Comparison of ENCODE assay signal across 35 mouse cellular contexts in the genomic region with DNA sequence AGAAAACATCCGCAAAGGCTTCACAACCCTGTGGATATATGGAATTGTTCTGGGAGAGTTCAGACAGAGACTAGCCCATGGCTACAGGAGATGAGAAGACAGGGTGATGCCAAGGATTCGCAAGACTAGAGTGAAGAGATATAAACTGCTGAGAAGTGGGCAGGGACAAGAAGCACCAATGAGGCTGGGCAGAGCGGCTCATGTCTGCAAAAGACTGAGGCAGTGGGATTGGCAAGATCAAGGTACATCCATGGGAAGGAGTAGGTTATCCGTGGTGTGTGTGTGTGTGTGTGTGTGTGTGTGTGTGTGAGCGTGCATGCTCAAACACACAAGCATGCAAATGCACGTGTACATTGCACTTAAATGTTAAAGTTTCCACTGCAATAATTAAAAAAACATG.
"Had no signal": no experiment of that assay in that cellular context is flagged by ENCODE, and none has a peak within 500 bp of the region (broad histone marks: within the 10 kb centered on the region; RNA-seq: fewer than 3 reads in every experiment).

No protein-coding gene starts in this region.

- H3K9ac ChIP-seq: heart, embryonic 12.5 days; heart, embryonic 13.5 days; heart, embryonic 15.5 days; hindbrain, embryonic 12.5 days; hindbrain, embryonic 14.5 days; hindbrain, embryonic 15.5 days; intestine, embryonic 15.5 days; kidney, embryonic 15.5 days had no signal

- DNase-seq: heart, postnatal 10 days; heart, postnatal 14 days; heart, postnatal 36 days; heart, postnatal 4 days; kidney, adult 11 months; kidney, adult 18-20 months; kidney, adult 2 months; kidney, adult 8-10 months; kidney, adult 9 months; kidney, postnatal 10 days; kidney, postnatal 14 days; kidney, postnatal 25 days; kidney, postnatal 36 days; kidney, postnatal 4 days; layer of hippocampus, adult 9-11 months; layer of hippocampus, postnatal 36 days had no signal

- H3K36me3 ChIP-seq: heart, embryonic 10.5 days; heart, embryonic 15.5 days; hindbrain, embryonic 12.5 days; hindbrain, embryonic 15.5 days; intestine, embryonic 15.5 days; kidney, embryonic 15.5 days had no signal

- H3K27me3 ChIP-seq: heart, embryonic 12.5 days; heart, embryonic 13.5 days; heart, embryonic 15.5 days; hindbrain, embryonic 12.5 days; hindbrain, embryonic 15.5 days; intestine, embryonic 15.5 days; kidney, embryonic 15.5 days had no signal

- H3K27ac ChIP-seq: heart, embryonic 10.5 days; heart, embryonic 13.5 days; heart, embryonic 15.5 days; hindbrain, embryonic 10.5 days; hindbrain, embryonic 14.5 days; hindbrain, embryonic 15.5 days; hindbrain, postnatal 0 days; intestine, embryonic 15.5 days; kidney, embryonic 15.5 days; kidney, postnatal 0 days; layer of hippocampus, adult 2 months; left cerebral cortex, adult 2 months had no signal

- H3K9me3 ChIP-seq: heart, embryonic 10.5 days; heart, embryonic 12.5 days; heart, embryonic 13.5 days; heart, embryonic 15.5 days; hindbrain, embryonic 10.5 days; hindbrain, embryonic 12.5 days; hindbrain, embryonic 15.5 days; intestine, embryonic 15.5 days; kidney, embryonic 15.5 days had no signal

- H3K4me2 ChIP-seq: heart, embryonic 11.5 days; heart, embryonic 12.5 days; heart, embryonic 13.5 days; heart, embryonic 15.5 days; hindbrain, embryonic 12.5 days; hindbrain, embryonic 14.5 days; hindbrain, embryonic 15.5 days; intestine, embryonic 15.5 days; kidney, embryonic 15.5 days had no signal

- ATAC-seq: hindbrain, embryonic 16.5 days; hindbrain, postnatal 0 days; inflammation-experienced regulatory T-cells, adult 6 months; intestine, embryonic 15.5 days; intestine, embryonic 16.5 days; intestine, postnatal 0 days had no signal

- H3K4me3 ChIP-seq: heart, embryonic 10.5 days; heart, embryonic 12.5 days; heart, embryonic 13.5 days; heart, embryonic 15.5 days; hindbrain, embryonic 10.5 days; hindbrain, embryonic 12.5 days; hindbrain, embryonic 15.5 days; intestine, embryonic 15.5 days; kidney, embryonic 15.5 days; layer of hippocampus, adult 2 months; left cerebral cortex, adult 2 months had no signal
